Mouse (Mus musculus): ENCODE measurements around the gene Ube2d2b.

The Ube2d2b gene

GRCm38 (mm10) chr5:107829998-107830560 is at the start of gene Ube2d2b:
TSS of gene Ube2d2b (plus strand) at chr5:107830099.
- DNase-seq: no peak

- DNase-seq: no peak
Measured at GRCm38 (mm10) chr5:107782360-107782759, 47.5 kb upstream of the Ube2d2b start.

GRCm38 (mm10) chr5:107787682-107788443 is 42.0 kb upstream of the Ube2d2b start:
- no peak for DNase-seq

- peak in 1 of 2 experiments; percentile 4 for DNase-seq
Measured at GRCm38 (mm10) chr5:107789492-107789891, 40.4 kb upstream of the Ube2d2b start.

GRCm38 (mm10) chr5:107791966-107792365 is 37.9 kb upstream of the Ube2d2b start:
- no peak for DNase-seq

GRCm38 (mm10) chr5:107792516-107792915 is 37.4 kb upstream of the Ube2d2b start:
- DNase-seq: no peak

- no peak for DNase-seq
Measured at GRCm38 (mm10) chr5:107793258-107793657, 36.6 kb upstream of the Ube2d2b start.

GRCm38 (mm10) chr5:107793927-107794326 is 36.0 kb upstream of the Ube2d2b start:
- DNase-seq: no peak

GRCm38 (mm10) chr5:107798290-107798689 is 31.6 kb upstream of the Ube2d2b start:
- no peak for DNase-seq

- no peak for DNase-seq
Measured at GRCm38 (mm10) chr5:107801234-107801633, 28.7 kb upstream of the Ube2d2b start.

GRCm38 (mm10) chr5:107802621-107803020 is 27.3 kb upstream of the Ube2d2b start:
- DNase-seq: no peak

- no peak for DNase-seq
Measured at GRCm38 (mm10) chr5:107807496-107807895, 22.4 kb upstream of the Ube2d2b start.

GRCm38 (mm10) chr5:107814651-107815050 is 15.2 kb upstream of the Ube2d2b start:
- no peak for DNase-seq

- DNase-seq: no peak
Measured at GRCm38 (mm10) chr5:107822521-107822920, 7.4 kb upstream of the Ube2d2b start.

GRCm38 (mm10) chr5:107831351-107831750 is 1.5 kb downstream of the Ube2d2b start:
- no peak for DNase-seq

GRCm38 (mm10) chr5:107834287-107834686 is 4.4 kb downstream of the Ube2d2b start:
- no peak for DNase-seq

- no peak for DNase-seq
Measured at GRCm38 (mm10) chr5:107838891-107839644, 9.2 kb downstream of the Ube2d2b start.

- DNase-seq: no peak
Measured at GRCm38 (mm10) chr5:107840549-107841238, 10.8 kb downstream of the Ube2d2b start.

- peak; percentile 60 to 65 for DNase-seq
Measured at GRCm38 (mm10) chr5:107847349-107847748, 17.4 kb downstream of the Ube2d2b start.

- DNase-seq: no peak
Measured at GRCm38 (mm10) chr5:107847817-107848216, 17.9 kb downstream of the Ube2d2b start.

GRCm38 (mm10) chr5:107848964-107849363 is 19.1 kb downstream of the Ube2d2b start:
- no peak for DNase-seq

- DNase-seq: no peak
Measured at GRCm38 (mm10) chr5:107853807-107854206, 23.9 kb downstream of the Ube2d2b start.

GRCm38 (mm10) chr5:107854556-107854955 is 24.7 kb downstream of the Ube2d2b start:
- no peak for DNase-seq

Data from cerebellum, postnatal 36 days (tissue).